Mouse (Mus musculus): ENCODE results near the gene Odf3b. TPM values are rescaled to one million over a fixed set of nuclear protein-coding genes. Genes with fewer than 3 reads are reported as not detected.

Gene Odf3b
- not detected in 2 replicates for polyA plus RNA-seq (2011; ENCODE audit: insufficient read length, low read depth, missing spikeins)

- TF ChIP-seq POLR2A (IDR thresholded peaks at IDR 0.05; ENCODE audit: low read depth, low read length): no peak
- no peak for TF ChIP-seq CTCF (IDR thresholded peaks at IDR 0.05; ENCODE audit: borderline replicate concordance, insufficient read depth, low read length)
- Histone ChIP-seq H3K4me1 (ENCODE audit: control insufficient read depth, insufficient read depth, low read length) (no peaks in the 10 kb centered on the region; the same call in 1 of the 2 replicates), H3K27ac (ENCODE audit: insufficient read depth, low read length) (no peak within 1 kb of the TSS), H3K4me3 (ENCODE audit: insufficient read depth, low read length) (peak within 1 kb of the TSS; percentile 19)
Measured at GRCm38 (mm10) chr15:89378831-89379401, at the start of gene Odf3b. Odf3b (minus strand) TSS chr15:89379282.

- Histone ChIP-seq H3K4me3 (ENCODE audit: insufficient read depth, low read length) (peak overlapping the region; percentile 62), H3K27ac (ENCODE audit: insufficient read depth, low read length) (no peak overlapping the region), H3K4me1 (ENCODE audit: control insufficient read depth, insufficient read depth, low read length) (no peaks in the 10 kb centered on the region)
- TF ChIP-seq CTCF (IDR thresholded peaks at IDR 0.05; ENCODE audit: borderline replicate concordance, insufficient read depth, low read length) (no peak), POLR2A (IDR thresholded peaks at IDR 0.05; ENCODE audit: low read depth, low read length) (no peak)
Measured at GRCm38 (mm10) chr15:89428136-89428790, 49.2 kb upstream of the Odf3b start.

DNA sequence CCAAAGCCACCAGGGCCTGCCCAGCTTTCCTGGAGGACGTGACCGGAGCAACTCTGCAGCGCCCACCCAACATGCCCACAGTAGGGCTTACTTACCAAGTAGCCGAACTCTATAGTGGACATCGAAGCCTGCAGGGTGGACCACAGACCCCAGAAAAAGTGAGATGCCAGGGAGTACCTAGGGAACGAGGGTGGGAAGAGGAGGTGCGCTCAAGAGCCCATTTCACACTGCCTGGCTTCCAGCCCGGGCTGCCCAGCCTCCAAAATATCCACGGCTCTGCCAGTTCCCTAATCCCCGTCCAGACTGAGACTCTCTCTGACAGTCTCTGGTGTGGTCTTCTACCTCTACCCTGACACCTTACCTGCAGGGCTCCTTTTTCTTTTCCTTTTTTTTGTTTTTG, 47.6 kb upstream of the Odf3b start:
- no peak for TF ChIP-seq CTCF (IDR thresholded peaks at IDR 0.05; ENCODE audit: borderline replicate concordance, insufficient read depth, low read length)
- TF ChIP-seq POLR2A (IDR thresholded peaks at IDR 0.05; ENCODE audit: low read depth, low read length): no peak
- Histone ChIP-seq H3K4me1 (ENCODE audit: control insufficient read depth, insufficient read depth, low read length) (no peaks in the 10 kb centered on the region), H3K27ac (ENCODE audit: insufficient read depth, low read length) (no peak overlapping the region), H3K4me3 (ENCODE audit: insufficient read depth, low read length) (no peak overlapping the region)

DNA sequence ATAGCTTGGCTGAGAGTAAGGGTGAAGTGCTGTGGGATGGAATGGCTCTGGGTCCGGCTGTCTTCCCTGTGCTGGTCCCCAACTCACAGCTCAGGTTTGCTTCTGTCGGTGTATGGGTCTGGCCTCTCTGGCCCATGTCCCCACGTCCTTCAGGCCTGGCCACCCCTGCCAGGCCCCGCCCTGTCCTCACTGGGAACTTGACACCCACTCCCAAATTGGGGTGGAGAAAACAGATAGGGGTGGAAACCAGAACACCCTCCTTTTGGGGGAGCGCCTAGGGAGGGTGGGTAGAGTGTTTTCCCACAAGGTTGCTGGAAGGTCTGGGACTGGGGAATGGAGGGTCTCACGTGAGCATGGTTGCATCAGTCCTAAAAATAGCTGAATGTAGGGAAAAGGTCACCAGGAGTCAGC, 46.6 kb upstream of the Odf3b start, which contains the start of gene Cpt1b:
Gene Cpt1b (minus strand): TSS at position 153 of the 411 bp plus-strand sequence.
- Histone ChIP-seq H3K27ac (ENCODE audit: insufficient read depth, low read length) (no peak within 1 kb of the TSS), H3K4me1 (ENCODE audit: control insufficient read depth, insufficient read depth, low read length) (no peaks in the 10 kb centered on the region), H3K4me3 (ENCODE audit: insufficient read depth, low read length) (no peak within 1 kb of the TSS)
- TF ChIP-seq POLR2A (IDR thresholded peaks at IDR 0.05; ENCODE audit: low read depth, low read length): no peak
- no peak for TF ChIP-seq CTCF (IDR thresholded peaks at IDR 0.05; ENCODE audit: borderline replicate concordance, insufficient read depth, low read length)

GRCm38 (mm10) chr15:89424621-89425020, 45.5 kb upstream of the Odf3b start:
- Histone ChIP-seq H3K4me3 (ENCODE audit: insufficient read depth, low read length) (no peak overlapping the region), H3K4me1 (ENCODE audit: control insufficient read depth, insufficient read depth, low read length) (no peaks in the 10 kb centered on the region), H3K27ac (ENCODE audit: insufficient read depth, low read length) (no peak overlapping the region)
- TF ChIP-seq POLR2A (IDR thresholded peaks at IDR 0.05; ENCODE audit: low read depth, low read length) (no peak), CTCF (IDR thresholded peaks at IDR 0.05; ENCODE audit: borderline replicate concordance, insufficient read depth, low read length) (no peak)

- TF ChIP-seq CTCF (IDR thresholded peaks at IDR 0.05; ENCODE audit: borderline replicate concordance, insufficient read depth, low read length) (no peak), POLR2A (IDR thresholded peaks at IDR 0.05; ENCODE audit: low read depth, low read length) (no peak)
Measured at GRCm38 (mm10) chr15:89421938-89422337, 42.9 kb upstream of the Odf3b start.

DNA sequence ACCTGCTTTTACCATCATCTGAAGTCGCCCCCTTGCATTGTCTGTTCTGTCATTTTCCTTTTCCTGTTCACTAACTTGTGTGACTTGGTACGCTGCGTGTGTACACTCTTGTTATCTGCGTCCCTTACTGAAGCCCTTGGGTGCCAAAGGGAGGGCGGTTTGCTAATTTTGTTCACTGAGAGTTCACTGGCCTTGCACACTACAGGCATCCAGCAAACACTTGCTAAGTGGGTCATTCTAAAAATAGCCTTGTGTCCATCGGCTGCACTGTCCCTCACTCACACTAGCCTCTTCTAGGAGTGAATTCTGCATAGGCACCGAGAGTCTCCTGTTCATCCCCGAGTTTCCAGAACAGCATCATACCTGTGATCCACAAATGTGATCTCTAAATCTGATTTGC, 36.2 kb upstream of the Odf3b start:
- Histone ChIP-seq H3K4me3 (ENCODE audit: insufficient read depth, low read length) (no peak overlapping the region), H3K4me1 (ENCODE audit: control insufficient read depth, insufficient read depth, low read length) (no peaks in the 10 kb centered on the region), H3K27ac (ENCODE audit: insufficient read depth, low read length) (no peak overlapping the region)
- TF ChIP-seq CTCF (IDR thresholded peaks at IDR 0.05; ENCODE audit: borderline replicate concordance, insufficient read depth, low read length) (no peak), POLR2A (IDR thresholded peaks at IDR 0.05; ENCODE audit: low read depth, low read length) (no peak)

More at GRCm38 (mm10) chr15:89421938-89422337, 42.9 kb upstream of the Odf3b start:
- H3K4me1 ChIP-seq (ENCODE audit: control insufficient read depth, insufficient read depth, low read length): no peaks in the 10 kb centered on the region
- H3K27ac ChIP-seq (ENCODE audit: insufficient read depth, low read length): no peak overlapping the region
- H3K4me3 ChIP-seq (ENCODE audit: insufficient read depth, low read length): no peak overlapping the region

DNA sequence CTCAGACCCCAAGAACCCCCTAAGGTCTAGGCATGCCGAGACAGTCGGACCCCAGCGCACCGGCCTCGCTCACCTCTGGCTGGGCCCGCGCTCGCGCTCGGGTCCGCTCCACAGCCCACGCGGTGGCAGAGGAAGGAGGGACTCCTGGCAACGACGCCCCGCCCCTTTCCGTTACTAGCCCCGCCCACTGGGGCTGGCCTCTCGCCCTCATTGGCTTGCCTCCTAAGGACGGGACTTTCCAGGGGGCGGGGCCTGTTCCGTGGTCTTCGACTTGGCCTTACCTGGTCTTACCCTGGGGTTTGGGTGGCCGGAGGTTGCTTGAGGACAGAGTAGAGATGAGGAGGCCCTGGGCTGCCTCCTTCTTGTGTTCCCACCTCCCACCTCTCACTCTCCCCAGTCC, 31.0 kb upstream of the Odf3b start, which contains the start of gene Syce3:
Gene Syce3 (minus strand): TSS at position 386 of the 400 bp plus-strand sequence.
- H3K27ac ChIP-seq (ENCODE audit: insufficient read depth, low read length): no peak within 1 kb of the TSS
- H3K4me1 ChIP-seq (ENCODE audit: control insufficient read depth, insufficient read depth, low read length): no peaks in the 10 kb centered on the region
- TF ChIP-seq POLR2A (IDR thresholded peaks at IDR 0.05; ENCODE audit: low read depth, low read length) (no peak), CTCF (IDR thresholded peaks at IDR 0.05; ENCODE audit: borderline replicate concordance, insufficient read depth, low read length) (no peak)
- H3K4me3 ChIP-seq (ENCODE audit: insufficient read depth, low read length): no peak within 1 kb of the TSS

DNA sequence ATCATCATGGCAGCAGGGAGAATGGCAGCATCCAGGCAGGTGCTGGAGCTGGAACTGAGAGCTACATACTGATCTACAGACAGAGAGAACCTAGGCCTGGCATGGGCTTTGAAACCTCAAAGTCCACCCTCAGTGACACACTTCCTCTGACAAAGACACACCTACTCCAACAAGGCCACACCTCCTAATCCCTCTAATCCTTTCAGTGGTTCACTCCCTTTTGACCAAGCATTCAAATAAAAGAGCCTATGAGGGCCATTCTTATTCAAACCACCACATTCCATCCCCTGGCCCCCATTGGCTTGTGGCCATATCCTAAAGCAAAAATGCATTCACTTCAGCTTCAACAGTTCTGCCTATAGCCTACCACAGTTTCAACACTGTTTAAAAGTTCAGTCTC, 27.6 kb upstream of the Odf3b start:
- H3K4me1 ChIP-seq (ENCODE audit: control insufficient read depth, insufficient read depth, low read length): no peaks in the 10 kb centered on the region
- no peak overlapping the region for H3K4me3 ChIP-seq (ENCODE audit: insufficient read depth, low read length)
- no peak overlapping the region for H3K27ac ChIP-seq (ENCODE audit: insufficient read depth, low read length)
- TF ChIP-seq CTCF (IDR thresholded peaks at IDR 0.05; ENCODE audit: borderline replicate concordance, insufficient read depth, low read length) (no peak), POLR2A (IDR thresholded peaks at IDR 0.05; ENCODE audit: low read depth, low read length) (no peak)

Measured in embryonic fibroblast, embryonic 13.5 days (primary cell).